ENCODE assay signal across 8 mouse cellular contexts in the genomic region with DNA sequence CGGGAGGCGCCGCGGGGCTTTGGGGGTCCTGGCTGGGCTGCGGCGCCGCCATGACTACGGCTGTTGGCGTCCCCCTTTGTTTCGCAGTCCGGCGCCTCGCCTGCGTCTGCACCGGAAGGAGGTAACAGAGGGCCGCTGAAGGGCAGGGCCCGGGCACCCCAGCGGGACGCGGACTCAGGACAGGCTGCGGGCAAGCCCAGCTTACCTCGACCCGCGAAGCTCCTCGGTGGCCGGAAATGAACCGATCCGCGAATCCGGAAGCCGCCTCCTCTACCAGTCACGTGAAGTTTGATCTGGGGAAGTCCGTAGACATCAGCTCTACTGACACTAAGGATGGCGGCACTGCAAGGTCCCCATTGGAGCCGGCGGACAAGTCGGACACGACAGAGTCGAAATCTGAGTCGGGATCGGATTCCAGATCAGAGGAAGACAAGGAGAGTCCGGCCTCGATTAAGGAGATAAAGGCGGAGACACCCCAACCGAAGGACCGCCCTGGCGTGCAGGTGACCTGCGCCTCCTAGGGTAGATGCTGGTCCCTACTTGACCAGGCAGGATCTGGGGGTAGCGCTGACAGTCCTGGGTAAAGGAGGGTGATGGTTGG. TPM values are rescaled to one million over a fixed set of nuclear protein-coding genes. Genes with fewer than 3 reads are reported as not detected.
DNase-seq lines count a peak whose midpoint lies in the region; ATAC-seq and TF ChIP-seq lines count a peak whose summit lies in the region.

TSS of gene Cnbd2 (plus strand) at position 3 of the 601 bp plus-strand sequence.
TSS of gene Scand1 (minus strand) at position 408 of the 601 bp plus-strand sequence.

- peak; percentile 93 for ATAC-seq in forebrain, embryonic 12.5 days (ENCODE audit: low FRiP score)
- ATAC-seq in liver, postnatal 0 days = peak; percentile 89
- ATAC-seq in neural tube, embryonic 14.5 days (ENCODE audit: low read depth) = peak; percentile 94

- dilution Hi-C loops in CH12.LX (cut with MboI; ENCODE audit: extremely low pct_ligation_motif_present, extremely low pct_unique_long_range_greater_than_20kb, low sequenced_read_pairs) = no loop called here

- H3K4me2 ChIP-seq in CH12.LX (ENCODE audit: insufficient read depth, low read depth, poor library complexity, severe bottlenecking) = peak within 1 kb of the TSS; percentile 69
- peak within 1 kb of the TSS; percentile 89 for H3K4me2 ChIP-seq in forebrain, embryonic 12.5 days
- peak within 1 kb of the TSS; percentile 97 for H3K4me2 ChIP-seq in liver, postnatal 0 days (ENCODE audit: low read depth, low read length)
- peak within 1 kb of the TSS; percentile 91 for H3K4me2 ChIP-seq in neural tube, embryonic 14.5 days (ENCODE audit: low read depth, low read length)

- peak within 1 kb of the TSS; percentile 78 for H3K9ac ChIP-seq in CH12.LX (ENCODE audit: insufficient read depth, low read depth)
- H3K9ac ChIP-seq in forebrain, embryonic 12.5 days = peak within 1 kb of the TSS; percentile 87
- H3K9ac ChIP-seq in liver, postnatal 0 days (replicated peaks) = peak within 1 kb of the TSS; percentile 92
- peak within 1 kb of the TSS; percentile 94 for H3K9ac ChIP-seq in neural tube, embryonic 14.5 days (replicated peaks; ENCODE audit: low read depth, low read length)

- H3K27me3 ChIP-seq in CH12.LX (replicated peaks) = no peaks in the 10 kb centered on the region
- H3K27me3 ChIP-seq in forebrain, embryonic 12.5 days = no peaks in the 10 kb centered on the region
- no peaks in the 10 kb centered on the region for H3K27me3 ChIP-seq in liver, postnatal 0 days (ENCODE audit: insufficient read depth, low read length)
- H3K27me3 ChIP-seq in neural tube, embryonic 14.5 days (ENCODE audit: control insufficient read depth, insufficient read depth, low read length) = no peaks in the 10 kb centered on the region

- intact Hi-C loops in heart, postnatal 10 days (cut with DNase I) = no loop called here

- peak in 1 of 2 experiments; percentile 43; a peak in 2 of 4 replicates for TF ChIP-seq CTCF in CH12.LX (conservative IDR thresholded peaks at IDR 0.05 in 1 of 2, IDR thresholded peaks at IDR 0.05 in 1 of 2; ENCODE audit: low read depth in 2 of 2, low read length in 2 of 2)
- peak; percentile 53 for TF ChIP-seq CTCF in liver, postnatal 0 days (IDR thresholded peaks at IDR 0.05; ENCODE audit: low read depth)

- peaks cover 5 to 35% of the 10 kb centered on the region in 2 experiments; a peak in 3 of 4 replicates for H3K4me1 ChIP-seq in CH12.LX (ENCODE audit: control insufficient read depth in 1 of 2, insufficient read depth in 2 of 2)
- peaks cover 14% of the 10 kb centered on the region for H3K4me1 ChIP-seq in forebrain, embryonic 12.5 days
- H3K4me1 ChIP-seq in liver, postnatal 0 days (ENCODE audit: insufficient read depth) = peaks cover 9% of the 10 kb centered on the region
- H3K4me1 ChIP-seq in neural tube, embryonic 14.5 days (ENCODE audit: control insufficient read depth, insufficient read depth, low read length) = 0 out of 2 replicates have a peak, but pooled peaks cover 2% of the 10 kb centered on the region

- TF ChIP-seq POLR2A in CH12.LX (IDR thresholded peaks at IDR 0.05; ENCODE audit: low read depth, low read length) = peak; percentile 86

- TF ChIP-seq EP300 in CH12.LX (IDR thresholded peaks at IDR 0.05; ENCODE audit: low read length) = no peak
- no peak for TF ChIP-seq EP300 in liver, postnatal 0 days (IDR thresholded peaks at IDR 0.05; ENCODE audit: low read depth)

- TF ChIP-seq RAD21 in CH12.LX (IDR thresholded peaks at IDR 0.05; ENCODE audit: low read depth, low read length) = no peak; the same call in 1 of the 2 replicates

- H3K27ac ChIP-seq in CH12.LX (ENCODE audit: insufficient read depth, low read depth) = peak within 1 kb of the TSS; percentile 96
- H3K27ac ChIP-seq in forebrain, embryonic 12.5 days = peak within 1 kb of the TSS; percentile 98
- H3K27ac ChIP-seq in liver, postnatal 0 days (ENCODE audit: low read depth) = peak within 1 kb of the TSS; percentile 99
- H3K27ac ChIP-seq in neural tube, embryonic 14.5 days (ENCODE audit: low read depth, low read length) = peak within 1 kb of the TSS; percentile 93

- peaks cover 0 to 32% of the 10 kb centered on the region in 2 experiments for H3K36me3 ChIP-seq in CH12.LX (replicated peaks in 1 of 2; ENCODE audit: control insufficient read depth in 1 of 2, insufficient read depth in 1 of 2, low read length in 1 of 2)
- H3K36me3 ChIP-seq in forebrain, embryonic 12.5 days (replicated peaks) = peaks cover 10% of the 10 kb centered on the region
- H3K36me3 ChIP-seq in liver, postnatal 0 days (replicated peaks; ENCODE audit: insufficient read depth, low read length) = no peaks in the 10 kb centered on the region
- no peaks in the 10 kb centered on the region for H3K36me3 ChIP-seq in neural tube, embryonic 14.5 days (ENCODE audit: control insufficient read depth, insufficient read depth, low read length)

- peak; percentile 87 for DNase-seq in CH12.LX (ENCODE audit: extremely low read depth)
- DNase-seq in c-Kit-positive CD71-positive TER-119-negative erythroid progenitor cells, embryonic 14.5 days (ENCODE audit: low read depth) = peak; percentile 75
- peak; percentile 90 for DNase-seq in heart, postnatal 10 days
- DNase-seq in large intestine, adult 2 months (ENCODE audit: low read depth, low spot score) = peak; percentile 64
- DNase-seq in liver, postnatal 0 days = peak; percentile 86
- DNase-seq in testis, postnatal 10 days (ENCODE audit: low spot score) = peak; percentile 82

- peak within 1 kb of the TSS; percentile 74 to 86 (median 76) for H3K4me3 ChIP-seq in CH12.LX (replicated peaks in 1 of 3; ENCODE audit: low read depth in 2 of 3, low read length in 2 of 3, poor library complexity in 1 of 3)
- H3K4me3 ChIP-seq in forebrain, embryonic 12.5 days (replicated peaks) = peak within 1 kb of the TSS; percentile 87
- peak within 1 kb of the TSS; percentile 82 for H3K4me3 ChIP-seq in liver, postnatal 0 days (ENCODE audit: low read depth, low read length)
- peak within 1 kb of the TSS; percentile 96 for H3K4me3 ChIP-seq in neural tube, embryonic 14.5 days (ENCODE audit: low read depth, low read length)

- 0% methylated on average over 48 of the region's 49 CpGs for WGBS in forebrain, embryonic 12.5 days
- under 1% methylated on average over 48 of the region's 49 CpGs for WGBS in large intestine, adult 2 months
- under 1% methylated on average over 48 of the region's 49 CpGs for WGBS in liver, postnatal 0 days (ENCODE audit: insufficient replicate concordance)
- under 1% methylated on average over 46 of the region's 49 CpGs for WGBS in neural tube, embryonic 14.5 days

- peaks cover 3% of the 10 kb centered on the region for H3K79me2 ChIP-seq in CH12.LX (replicated peaks; ENCODE audit: control insufficient read depth, extremely low read depth, insufficient read depth, poor library complexity, severe bottlenecking)

- in situ Hi-C loops in CH12.LX (cut with MboI; ENCODE audit: low pct_ligation_motif_present, low pct_unique_long_range_greater_than_20kb, low sequenced_read_pairs) = no loop called here

- peaks cover 6% of the 10 kb centered on the region for H3K9me3 ChIP-seq in CH12.LX (replicated peaks; ENCODE audit: low read length)
- H3K9me3 ChIP-seq in forebrain, embryonic 12.5 days = no peaks in the 10 kb centered on the region
- H3K9me3 ChIP-seq in liver, postnatal 0 days (ENCODE audit: low read length) = no peaks in the 10 kb centered on the region
- H3K9me3 ChIP-seq in neural tube, embryonic 14.5 days (ENCODE audit: control insufficient read depth, low read length) = no peaks in the 10 kb centered on the region

TF ChIP-seq in CH12.LX, 34 proteins besides CTCF, POLR2A, EP300 and RAD21 (continues in another document):
- TF ChIP-seq E2F4 (IDR thresholded peaks at IDR 0.05; ENCODE audit: insufficient replicate concordance, low read depth, low read length) (no peak), ZNF384 (IDR thresholded peaks at IDR 0.05; ENCODE audit: low read depth, low read length) (no peak), CHD1 (IDR thresholded peaks at IDR 0.05; ENCODE audit: low read depth, low read length) (no peak), ELF1 (IDR thresholded peaks at IDR 0.05; ENCODE audit: low read depth, low read length) (peak; percentile 91), MXI1 (IDR thresholded peaks at IDR 0.05; ENCODE audit: low read depth, low read length) (peak; percentile 60; the same call in 1 of the 2 replicates), RCOR1 (conservative IDR thresholded peaks at IDR 0.05; ENCODE audit: low read depth, low read length) (0 out of 2 replicates have a peak, but pooled peaks have one; percentile 57), IRF4 (IDR thresholded peaks at IDR 0.05; ENCODE audit: low read depth, low read length) (peak; percentile 58; the same call in 1 of the 2 replicates), ZC3H11A (IDR thresholded peaks at IDR 0.05; ENCODE audit: low read depth, low read length) (no peak), SMC3 (IDR thresholded peaks at IDR 0.05; ENCODE audit: low read depth, low read length) (no peak), ZKSCAN1 (IDR thresholded peaks at IDR 0.05; ENCODE audit: borderline replicate concordance, low read depth, low read length) (no peak), CHD2 (IDR thresholded peaks at IDR 0.05; ENCODE audit: low read length) (no peak), GABPA (IDR thresholded peaks at IDR 0.05; ENCODE audit: insufficient replicate concordance, low read depth, low read length) (no peak), SIN3A (IDR thresholded peaks at IDR 0.05; ENCODE audit: low read length) (peak; percentile 89), JUN (IDR thresholded peaks at IDR 0.05; ENCODE audit: insufficient read depth, low read depth, low read length) (no peak)

RNA-seq across cellular contexts. Expression of gene Cnbd2, which starts in this region (rescaled TPM):
- total RNA-seq in CH12.LX (2012; rRNA removed) = 2.1 and 3.0 TPM in 2 replicates
- total RNA-seq in CH12.LX (2014; rRNA removed) = 0.99 and 1.0 TPM in 2 replicates
- 2.7 and 3.6 TPM in 2 replicates for polyA plus RNA-seq in CH12.LX (2012; ENCODE audit: insufficient read length, low read depth)
- 5.0 and 5.2 TPM in 2 replicates for polyA plus RNA-seq in forebrain, embryonic 12.5 days (2016; fragmentation: Nextera tagmentation; extraction: Ambion mirVana)
- total RNA-seq in heart, postnatal 10 days (2021) = 1 to 10 TPM in 1 of 2 experiments, under 1 TPM in 1; 0.81 to 1.1 TPM
- 0.36 and 0.70 TPM in 2 replicates for polyA plus RNA-seq in large intestine, adult 2 months (2012; rRNA removed)
- 3.5 and 4.0 TPM in 2 replicates for polyA plus RNA-seq in liver, postnatal 0 days (2015; fragmentation: Nextera tagmentation; extraction: Ambion mirVana)
- polyA plus RNA-seq in neural tube, embryonic 14.5 days (2014; fragmentation: Nextera tagmentation; extraction: Ambion mirVana) = 7.8 and 8.0 TPM in 2 replicates

RNA-seq across cellular contexts. Expression of gene Scand1, which starts in this region (rescaled TPM):
- total RNA-seq in CH12.LX (2012; rRNA removed) = 64.0 and 72.6 TPM in 2 replicates
- 78.5 and 86.6 TPM in 2 replicates for total RNA-seq in CH12.LX (2014; rRNA removed)
- polyA plus RNA-seq in CH12.LX (2012; ENCODE audit: insufficient read length, low read depth) = 48.5 and 48.7 TPM in 2 replicates
- 101 and 104 TPM in 2 replicates for polyA plus RNA-seq in forebrain, embryonic 12.5 days (2016; fragmentation: Nextera tagmentation; extraction: Ambion mirVana)
- total RNA-seq in heart, postnatal 10 days (2021) = 10 to 100 TPM; 85.3 to 96.6 TPM
- 94.7 and 113 TPM in 2 replicates for polyA plus RNA-seq in large intestine, adult 2 months (2012; rRNA removed)
- 56.7 and 70.2 TPM in 2 replicates for polyA plus RNA-seq in liver, postnatal 0 days (2015; fragmentation: Nextera tagmentation; extraction: Ambion mirVana)
- polyA plus RNA-seq in neural tube, embryonic 14.5 days (2014; fragmentation: Nextera tagmentation; extraction: Ambion mirVana) = 98.0 and 98.8 TPM in 2 replicates

Comparison
In these comparisons a context has a peak if more than half of its experiments do, and no peak if none do; other contexts are left out.
1. Peak in every context shown above with its lines: DNase-seq, ATAC-seq, H3K4me3 ChIP-seq and H3K27ac ChIP-seq.